Mouse (Mus musculus): Measurements from ENCODE around the gene Smco4.

DNA sequence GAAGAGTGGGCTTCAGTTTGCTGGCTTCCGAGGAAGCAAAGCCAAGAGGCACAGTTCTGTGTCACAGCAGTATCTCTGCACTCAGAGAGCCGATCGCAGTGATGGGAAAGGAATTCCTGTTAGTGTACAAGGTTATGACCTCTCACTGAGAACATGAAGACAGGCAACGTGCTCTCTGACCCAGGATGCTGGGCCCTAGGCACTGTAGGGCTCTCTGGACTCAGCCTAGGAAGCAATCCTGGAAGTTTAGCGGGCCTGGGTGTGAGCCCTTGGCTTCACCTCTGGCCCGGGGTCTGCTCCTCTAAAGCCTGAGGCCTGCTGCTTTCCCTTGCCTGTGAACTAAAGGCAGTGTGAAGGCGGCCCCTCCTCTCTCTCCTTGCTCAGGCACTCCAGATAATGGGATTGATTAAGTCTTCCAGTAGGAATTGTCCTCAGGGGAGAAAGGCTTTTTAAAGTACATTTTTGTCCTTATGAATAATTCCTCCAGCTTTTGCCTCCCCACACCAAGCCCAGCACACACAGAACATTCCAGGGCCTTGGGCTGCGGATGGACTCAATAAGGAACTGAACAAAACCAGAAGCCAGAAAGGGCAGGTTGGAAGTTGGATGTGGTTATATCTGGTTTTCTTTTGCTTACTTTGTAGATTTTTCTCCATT, 2.8 kb downstream of the Smco4 start:
- TF ChIP-seq POLR2A (IDR thresholded peaks at IDR 0.05; ENCODE audit: insufficient read length, low read depth) (no peak), MYOG (IDR thresholded peaks at IDR 0.05; ENCODE audit: control insufficient read depth in 1 of 3, insufficient read depth in 1 of 3, insufficient read length in 2 of 3, low read depth in 2 of 3) (no peak), MYOD1 (IDR thresholded peaks at IDR 0.05; ENCODE audit: control insufficient read depth in 1 of 3, insufficient read length in 2 of 3, low read depth in 2 of 3) (no peak), E2F4 (IDR thresholded peaks at IDR 0.05; ENCODE audit: insufficient read depth) (no peak), USF1 (IDR thresholded peaks at IDR 0.05; ENCODE audit: low read depth) (no peak)

Measured in myocyte (in vitro differentiated cells).